Mouse (Mus musculus) lung, embryonic 16.5 days (tissue): ENCODE results near the gene Creb5. TPM values are rescaled to one million over a fixed set of nuclear protein-coding genes. Genes with fewer than 3 reads are reported as not detected.

ENCODE experiments used
- ATAC-seq: fragments of 200-750 bp; cut with Nextera tagmentation; 2 replicates; pipeline ENCODE4 v1.8.0; 2017; ENCODE audit warnings: low read depth, mild to moderate bottlenecking, moderate library complexity
- H3K27ac ChIP-seq: fragments of 300-500 bp; sonication (generic); 2 replicates; pipeline ENCODE4 v1.5.1; 2014; ENCODE audit warnings: mild to moderate bottlenecking, control low read depth, low read length
- H3K27me3 ChIP-seq: fragments of 300-500 bp; sonication (generic); 2 replicates; pipeline ENCODE4 v1.6.1; 2014; ENCODE audit warnings: low read depth, low read length, mixed read lengths; ENCODE audit not compliant: control insufficient read depth, insufficient read depth
- H3K36me3 ChIP-seq: fragments of 300-500 bp; sonication (generic); 2 replicates; pipeline ENCODE4 v1.6.1; 2014; ENCODE audit warnings: low read length; ENCODE audit not compliant: control insufficient read depth, insufficient read depth
- H3K4me1 ChIP-seq: fragments of 300-500 bp; sonication (generic); replicated peaks from 2 replicates; pipeline ENCODE4 v1.6.1; 2014; ENCODE audit warnings: low read length, mixed read lengths; ENCODE audit not compliant: control insufficient read depth, insufficient read depth
- H3K4me2 ChIP-seq: fragments of 300-500 bp; sonication (generic); 2 replicates; pipeline ENCODE4 v1.6.1; 2014; ENCODE audit warnings: low read depth, low read length, control low read depth
- H3K4me3 ChIP-seq: fragments of 300-500 bp; sonication (generic); 2 replicates; pipeline ENCODE4 v1.5.1; 2014; ENCODE audit warnings: mild to moderate bottlenecking, low read length, control low read depth
- H3K9ac ChIP-seq: fragments of 300-500 bp; sonication (generic); 2 replicates; pipeline ENCODE4 v1.6.1; 2014; ENCODE audit warnings: low read length, control low read depth
- H3K9me3 ChIP-seq: fragments of 300-500 bp; sonication (generic); 2 replicates; pipeline ENCODE4 v1.6.1; 2016; ENCODE audit warnings: low read length; ENCODE audit not compliant: control insufficient read depth
- WGBS: fragments of 180-500 bp; shearing (Covaris S2); extraction: QIAGEN DNeasy Blood & Tissue Kit; methylation state at CpG from one replicate; pipeline ENCODE4 v1.1.7; 2014; 5-methylcytosine and 5-hydroxymethylcytosine counted together
- polyA plus RNA-seq: library from polyadenylated mRNA; unstranded; fragments of >200 nt; fragmentation: Nextera tagmentation; extraction: Ambion mirVana; gene quantifications from 2 replicates; pipeline ENCODE4 v1.2.1, GENCODE M21; 2015

Gene Creb5
- polyA plus RNA-seq, 1 experiment from 2014 or later, result 5.8 TPM

DNA sequence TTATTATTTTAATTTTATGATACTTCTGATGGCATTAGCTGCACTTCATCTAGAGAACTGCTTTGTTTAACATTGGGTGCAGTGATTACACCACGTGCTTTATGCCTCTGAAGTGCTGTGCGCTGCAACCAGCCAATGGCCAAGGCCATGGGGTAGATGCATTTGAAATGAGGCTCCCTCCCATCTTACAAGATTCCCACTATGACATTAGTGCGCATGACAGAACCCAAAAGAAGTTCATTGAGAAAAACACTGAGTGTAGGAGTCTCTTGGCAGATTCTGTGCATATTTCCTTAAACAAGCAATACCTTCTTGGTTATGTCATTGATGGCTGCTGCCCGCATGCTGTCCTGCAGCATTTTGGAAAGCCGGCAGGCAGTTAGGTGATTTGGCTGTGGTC, 19.6 kb downstream of the Creb5 start:
- no peaks in the 10 kb centered on the region for H3K27me3 ChIP-seq
- H3K4me1 ChIP-seq, result peaks cover 5% of the 10 kb centered on the region
- 62% methylated on average over 5 of the region's 5 CpGs for WGBS

DNA sequence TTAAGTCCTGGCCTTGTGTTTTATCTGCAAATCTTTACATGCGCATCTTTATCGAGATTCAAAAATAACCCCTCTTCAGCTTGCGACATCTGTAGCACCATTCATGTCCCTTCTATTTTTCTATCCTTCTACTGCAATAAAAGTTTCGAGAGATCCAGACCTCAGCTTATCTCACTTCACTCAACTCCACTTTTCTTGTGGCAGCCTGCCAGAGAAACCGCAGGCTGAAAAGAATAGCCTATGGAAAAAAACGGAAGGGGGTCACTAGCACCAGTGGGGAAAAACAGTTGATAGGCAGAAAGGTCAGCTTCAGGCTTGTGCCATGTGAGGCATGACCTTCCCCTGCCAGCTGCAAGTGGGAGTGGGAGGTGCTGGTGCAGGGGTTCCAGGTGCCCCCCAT, 21.6 kb downstream of the Creb5 start:
- ATAC-seq, result peak; percentile 20; the same call in 1 of the 2 replicates
- no peaks in the 10 kb centered on the region for H3K27me3 ChIP-seq
- H3K27ac ChIP-seq, result no peak overlapping the region
- H3K4me1 ChIP-seq, result peaks cover 5% of the 10 kb centered on the region
- no peak overlapping the region for H3K4me2 ChIP-seq
- H3K4me3 ChIP-seq, result no peak overlapping the region
- no peaks in the 10 kb centered on the region for H3K36me3 ChIP-seq
- 14% methylated on average over 6 of the region's 6 CpGs for WGBS
- no peaks in the 10 kb centered on the region for H3K9me3 ChIP-seq
- H3K9ac ChIP-seq, result no peak overlapping the region

More for the DNA sequence above, 19.6 kb downstream of the Creb5 start:
- Histone ChIP-seq H3K4me2 (no peak overlapping the region), H3K9ac (no peak overlapping the region), H3K36me3 (no peaks in the 10 kb centered on the region), H3K4me3 (no peak overlapping the region), H3K27ac (no peak overlapping the region), H3K9me3 (no peaks in the 10 kb centered on the region)
- ATAC-seq, result peak; percentile 26; the same call in 1 of the 2 replicates

DNA sequence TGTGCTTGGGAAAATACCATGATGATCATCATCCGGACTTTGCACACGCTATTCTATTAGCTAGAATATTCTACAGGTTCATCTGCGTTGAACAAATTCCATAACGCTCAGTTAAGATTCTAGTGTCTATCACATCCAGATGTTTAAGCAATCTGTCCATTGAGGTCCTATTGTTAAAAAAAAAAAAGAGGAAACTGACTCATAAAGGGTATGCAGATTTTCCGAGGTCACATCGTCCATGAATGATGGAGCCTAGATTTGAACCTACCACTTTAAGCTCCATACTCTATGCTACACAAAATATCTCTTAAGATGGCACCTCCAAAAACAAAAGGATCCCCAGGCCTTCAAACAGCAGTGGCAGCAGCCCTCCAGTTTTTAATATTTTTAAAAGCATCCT, 26.5 kb downstream of the Creb5 start:
- H3K27ac ChIP-seq, result no peak overlapping the region
- H3K27me3 ChIP-seq, result no peaks in the 10 kb centered on the region
- H3K9ac ChIP-seq, result no peak overlapping the region
- peaks cover 2% of the 10 kb centered on the region; the same call in 1 of the 2 replicates for H3K4me1 ChIP-seq
- no peak for ATAC-seq
- no peaks in the 10 kb centered on the region for H3K36me3 ChIP-seq
- no peak overlapping the region for H3K4me3 ChIP-seq
- H3K4me2 ChIP-seq, result no peak overlapping the region
- WGBS, result 82% methylated on average over 6 of the region's 6 CpGs
- H3K9me3 ChIP-seq, result no peaks in the 10 kb centered on the region

DNA sequence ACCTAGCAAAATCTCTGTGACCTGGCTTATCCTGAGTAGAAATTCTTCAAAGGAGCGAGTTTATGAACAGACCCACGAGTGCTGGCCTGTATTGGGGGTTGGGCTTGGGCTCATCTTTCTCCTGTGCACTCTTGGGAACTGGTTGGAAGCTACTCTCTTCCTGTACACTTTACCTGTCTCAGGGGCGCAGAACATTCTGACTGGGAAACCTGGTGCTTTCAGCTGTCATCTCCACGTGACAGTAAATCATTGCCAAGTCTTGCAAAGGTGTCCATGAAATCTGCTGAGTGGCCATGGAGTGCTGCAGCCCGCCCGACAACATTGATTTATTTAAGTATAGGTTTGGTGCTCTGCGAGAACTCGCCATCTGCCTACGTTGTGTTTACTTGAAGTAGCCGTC, 27.1 kb downstream of the Creb5 start:
- no peaks in the 10 kb centered on the region for H3K9me3 ChIP-seq
- no peaks in the 10 kb centered on the region for H3K36me3 ChIP-seq
- no peak overlapping the region for H3K4me2 ChIP-seq
- no peaks in the 10 kb centered on the region for H3K27me3 ChIP-seq
- H3K4me3 ChIP-seq, result no peak overlapping the region
- H3K4me1 ChIP-seq, result no peaks in the 10 kb centered on the region
- no peak overlapping the region for H3K9ac ChIP-seq
- no peak for ATAC-seq
- 42% methylated on average over 10 of the region's 10 CpGs for WGBS
- H3K27ac ChIP-seq, result no peak overlapping the region

DNA sequence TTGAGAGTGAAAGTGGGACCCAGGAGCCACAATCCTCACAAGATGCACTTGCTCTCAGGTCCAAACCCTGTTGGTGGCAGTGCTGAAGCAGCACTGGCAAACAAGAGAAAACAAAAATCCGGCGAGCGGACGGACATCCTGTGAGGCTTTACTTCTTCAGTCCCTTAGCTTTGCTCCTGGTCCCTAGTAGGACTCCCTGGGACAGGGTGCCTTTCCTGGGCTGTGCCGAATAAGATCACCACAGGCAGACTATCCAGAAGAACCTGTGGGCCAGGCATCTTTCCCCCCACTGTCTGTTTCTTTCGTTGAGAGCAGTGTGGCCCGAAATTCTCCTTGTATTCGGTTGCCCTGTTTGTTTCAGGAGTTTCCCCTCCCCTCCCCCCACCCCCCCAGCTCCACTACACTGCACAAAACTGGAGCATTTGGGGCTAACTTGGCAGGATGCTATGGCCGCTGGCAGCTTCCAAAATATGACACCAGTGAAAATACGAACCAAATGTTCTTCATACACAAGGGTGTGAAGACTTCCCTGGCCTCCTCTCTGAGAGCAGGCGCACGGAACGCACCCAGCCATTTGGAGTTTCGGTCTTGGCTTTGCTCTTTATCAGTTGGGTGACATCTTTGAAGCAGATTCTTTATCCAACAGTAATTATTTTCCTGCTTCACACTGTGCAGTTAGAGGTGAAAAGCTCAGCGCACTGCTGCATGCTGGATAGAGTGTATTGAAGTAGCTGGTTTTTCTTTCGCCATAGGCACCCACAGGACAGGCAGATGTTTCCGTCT, 32.7 kb downstream of the Creb5 start:
- H3K27ac ChIP-seq, result no peak overlapping the region
- no peak overlapping the region for H3K4me2 ChIP-seq
- ATAC-seq, result peak; percentile 10; the same call in 1 of the 2 replicates

DNA sequence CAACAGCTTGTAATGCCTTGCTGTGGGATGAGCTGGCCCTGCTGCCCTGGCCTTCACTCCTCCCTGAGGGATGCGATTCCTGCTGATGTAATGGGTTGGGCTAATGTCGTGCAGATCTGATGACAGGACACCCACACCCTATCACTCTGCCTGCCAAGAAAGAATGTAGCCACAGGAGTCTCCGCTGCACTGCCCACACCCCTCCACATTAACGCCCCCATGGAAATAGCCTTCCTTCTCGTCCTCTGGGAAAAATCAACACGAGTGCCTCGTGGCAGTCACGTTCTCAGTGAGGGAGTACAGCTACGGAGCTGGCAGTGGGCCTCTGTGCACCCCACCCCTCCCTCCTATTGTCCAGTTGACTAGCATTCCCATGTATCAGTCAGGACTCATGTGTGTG, 50.3 kb downstream of the Creb5 start:
- H3K9me3 ChIP-seq, result no peaks in the 10 kb centered on the region
- 15% methylated on average over 9 of the region's 9 CpGs for WGBS
- 0 out of 2 replicates have a peak overlapping the region, but pooled peaks have one; percentile 4 for H3K9ac ChIP-seq
- peaks cover 5% of the 10 kb centered on the region; the same call in 1 of the 2 replicates for H3K4me1 ChIP-seq
- no peak overlapping the region for H3K4me3 ChIP-seq
- no peaks in the 10 kb centered on the region for H3K27me3 ChIP-seq
- H3K4me2 ChIP-seq, result peak overlapping the region; percentile 31; the same call in 1 of the 2 replicates
- H3K36me3 ChIP-seq, result no peaks in the 10 kb centered on the region
- H3K27ac ChIP-seq, result no peak overlapping the region
- peak; percentile 89 for ATAC-seq

More for the DNA sequence above, 32.7 kb downstream of the Creb5 start:
- Histone ChIP-seq H3K27me3 (no peaks in the 10 kb centered on the region), H3K9ac (no peak overlapping the region), H3K4me3 (no peak overlapping the region), H3K36me3 (no peaks in the 10 kb centered on the region), H3K9me3 (no peaks in the 10 kb centered on the region), H3K4me1 (no peaks in the 10 kb centered on the region)
- WGBS, result 62% methylated on average over 17 of the region's 17 CpGs

DNA sequence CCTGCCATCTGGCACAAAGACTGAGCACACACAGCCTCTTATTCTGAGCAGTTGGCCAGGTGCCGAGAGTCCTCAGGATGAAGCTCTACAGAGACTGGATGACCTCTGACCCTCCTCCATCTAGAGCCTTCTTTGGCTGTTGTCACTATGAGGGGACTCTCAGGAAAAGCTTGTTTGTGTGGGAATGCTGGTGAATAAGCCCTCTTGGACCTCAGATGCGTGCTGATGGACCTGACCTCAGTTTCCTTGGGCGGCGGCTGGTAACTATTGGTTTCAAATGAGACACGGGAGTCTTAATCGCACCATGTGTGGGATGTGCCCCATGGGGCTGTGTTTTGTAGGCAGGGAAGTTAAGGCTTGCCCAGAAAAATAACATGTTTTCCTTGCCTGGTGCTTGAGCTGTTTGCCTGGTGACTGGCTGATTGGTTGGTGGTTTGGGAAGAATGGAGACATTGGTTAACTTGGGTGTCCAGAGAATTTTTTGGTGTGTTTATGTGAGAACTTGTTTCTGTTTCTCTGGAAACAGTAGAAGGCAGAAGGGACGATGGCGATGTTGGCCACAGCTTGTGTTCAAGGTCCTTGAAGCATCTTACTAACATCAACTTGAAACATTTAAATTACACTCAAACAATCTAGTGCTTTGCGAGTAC, 65.4 kb downstream of the Creb5 start:
- no peaks in the 10 kb centered on the region for H3K4me1 ChIP-seq
- no peak overlapping the region for H3K4me2 ChIP-seq
- H3K36me3 ChIP-seq, result no peaks in the 10 kb centered on the region
- no peak for ATAC-seq
- H3K27me3 ChIP-seq, result no peaks in the 10 kb centered on the region
- no peak overlapping the region for H3K27ac ChIP-seq
- H3K9ac ChIP-seq, result no peak overlapping the region
- no peaks in the 10 kb centered on the region for H3K9me3 ChIP-seq
- H3K4me3 ChIP-seq, result no peak overlapping the region
- WGBS, result 86% methylated on average over 9 of the region's 9 CpGs

DNA sequence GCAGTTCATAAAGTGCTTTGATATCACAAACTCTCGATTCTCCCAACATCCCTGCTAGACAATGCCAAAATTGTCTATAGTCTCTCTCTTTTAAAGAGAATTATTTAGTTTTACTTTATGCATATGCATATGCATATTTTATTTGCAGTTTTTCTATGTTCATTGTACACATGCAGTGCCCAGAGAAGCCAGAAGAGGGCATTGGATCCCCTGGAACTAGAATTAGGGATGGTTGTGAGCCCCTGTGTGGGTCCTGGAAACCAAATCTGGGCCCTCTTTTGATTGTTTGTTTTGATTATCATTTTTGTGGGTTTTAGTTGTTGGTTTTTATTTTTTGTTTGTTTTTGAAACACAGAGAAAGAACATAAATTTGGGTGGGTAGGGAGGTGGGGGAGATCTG, 69.3 kb downstream of the Creb5 start:
- Histone ChIP-seq H3K27ac (no peak overlapping the region), H3K4me2 (no peak overlapping the region), H3K36me3 (no peaks in the 10 kb centered on the region), H3K4me3 (no peak overlapping the region), H3K27me3 (no peaks in the 10 kb centered on the region), H3K4me1 (no peaks in the 10 kb centered on the region), H3K9ac (no peak overlapping the region), H3K9me3 (no peaks in the 10 kb centered on the region)
- ATAC-seq, result no peak
- 95% methylated on average over 1 of the region's 1 CpGs for WGBS

DNA sequence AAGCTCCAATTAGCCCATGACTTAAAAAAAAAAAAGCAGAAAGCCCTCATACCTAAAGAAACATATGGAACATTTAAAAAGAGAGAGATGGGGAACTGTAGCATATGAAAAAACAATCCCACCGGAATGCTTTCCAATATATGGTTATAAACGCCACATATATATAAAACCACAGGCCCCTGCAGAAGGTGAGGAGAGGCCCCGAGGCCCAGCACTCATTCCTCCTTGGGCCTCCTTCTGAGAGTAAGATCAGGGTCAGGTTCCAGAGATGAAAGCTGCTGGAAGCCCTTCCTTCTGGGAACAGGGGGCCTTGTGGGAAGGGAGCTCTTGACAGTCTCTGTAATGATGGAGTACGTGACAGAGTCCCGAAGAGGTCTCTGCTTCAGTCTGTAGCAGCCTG, 76.5 kb downstream of the Creb5 start:
- Histone ChIP-seq H3K9ac (no peak overlapping the region), H3K4me3 (no peak overlapping the region), H3K9me3 (no peaks in the 10 kb centered on the region), H3K36me3 (no peaks in the 10 kb centered on the region), H3K27me3 (no peaks in the 10 kb centered on the region), H3K4me2 (no peak overlapping the region), H3K4me1 (0 out of 2 replicates have a peak, but pooled peaks cover 3% of the 10 kb centered on the region), H3K27ac (peak overlapping the region; percentile 4; the same call in 1 of the 2 replicates)
- ATAC-seq, result no peak
- WGBS, result 29% methylated on average over 5 of the region's 5 CpGs
